Mouse (Mus musculus): Measurements from ENCODE around the gene Srd5a3. TPM values are rescaled to one million over a fixed set of nuclear protein-coding genes. Genes with fewer than 3 reads are reported as not detected.

The Srd5a3 gene
- polyA plus RNA-seq, 1 experiment from 2014 or later = 20.2 TPM

DNA sequence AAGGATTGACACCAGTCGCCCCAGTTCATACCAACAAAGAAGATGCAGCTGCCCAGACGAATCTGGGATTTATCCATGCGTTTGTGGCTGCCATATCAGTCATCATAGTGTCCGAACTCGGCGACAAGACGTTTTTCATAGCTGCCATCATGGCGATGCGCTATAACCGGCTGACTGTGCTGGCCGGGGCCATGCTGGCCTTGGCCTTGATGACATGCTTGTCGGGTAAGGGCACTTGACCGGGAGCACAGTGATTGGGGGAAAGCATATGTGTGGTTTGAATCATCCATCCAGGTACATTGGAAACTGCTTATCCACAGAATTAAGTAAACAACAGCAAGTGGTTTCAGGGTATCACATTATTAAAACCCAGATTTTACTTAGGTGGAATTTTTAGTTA, 59.3 kb downstream of the Srd5a3 start:
- WGBS = 91% methylated on average over 13 of the region's 13 CpGs
- Histone ChIP-seq H3K4me2 (no peak overlapping the region), H3K4me3 (replicated peaks) (no peak overlapping the region), H3K36me3 (peaks cover 28% of the 10 kb centered on the region; the same call in 1 of the 2 replicates), H3K4me1 (no peaks in the 10 kb centered on the region), H3K9ac (replicated peaks) (no peak overlapping the region), H3K27ac (replicated peaks) (no peak overlapping the region), H3K27me3 (replicated peaks) (no peaks in the 10 kb centered on the region), H3K9me3 (replicated peaks) (no peaks in the 10 kb centered on the region)
- no peak for ATAC-seq (ENCODE audit: low FRiP score)

GRCm38 (mm10) chr5:76203171-76203570, 63.1 kb downstream of the Srd5a3 start:
- H3K36me3 ChIP-seq = peaks cover 54% of the 10 kb centered on the region
- H3K27ac ChIP-seq (replicated peaks) = no peak overlapping the region
- ATAC-seq (ENCODE audit: low FRiP score) = no peak
- H3K27me3 ChIP-seq (replicated peaks) = no peaks in the 10 kb centered on the region
- H3K4me2 ChIP-seq = no peak overlapping the region
- 94% methylated on average over 3 of the region's 3 CpGs for WGBS
- H3K9ac ChIP-seq (replicated peaks) = no peak overlapping the region
- no peaks in the 10 kb centered on the region for H3K9me3 ChIP-seq (replicated peaks)
- no peak overlapping the region for H3K4me3 ChIP-seq (replicated peaks)
- no peaks in the 10 kb centered on the region for H3K4me1 ChIP-seq

Other genes with a start within 250 kb of the Srd5a3 start
- gene Kdr, start 161.8 kb upstream of the Srd5a3 start, polyA plus RNA-seq (2015; fragmentation: Nextera tagmentation; extraction: Ambion mirVana) = 20.0 and 22.6 TPM in 2 replicates
- 47.1 and 50.8 TPM in 2 replicates for gene Tmem165, start 43.6 kb downstream of the Srd5a3 start, polyA plus RNA-seq (2015; fragmentation: Nextera tagmentation; extraction: Ambion mirVana)
- 15.0 and 15.2 TPM in 2 replicates for gene Clock, start 164.5 kb downstream of the Srd5a3 start, polyA plus RNA-seq (2015; fragmentation: Nextera tagmentation; extraction: Ambion mirVana)
- gene Pdcl2, start 190.9 kb downstream of the Srd5a3 start, polyA plus RNA-seq (2015; fragmentation: Nextera tagmentation; extraction: Ambion mirVana) = not detected in 2 replicates
- gene Nmu, start 223.5 kb downstream of the Srd5a3 start, polyA plus RNA-seq (2015; fragmentation: Nextera tagmentation; extraction: Ambion mirVana) = 2.6 and 2.7 TPM in 2 replicates